Mouse (Mus musculus) monocyte, adult 2 months (primary cell): ENCODE measurements at regions not wholly inside any gene's neighbourhood (a gene's known extent, or its start where the extent isn't known, plus 50 kb on each side); places are given as distances from the start of the nearest gene placed in this dataset.
"Not testable (repeated sequence)": the region's sequence is repeated elsewhere in the genome, so short reads cannot be mapped to it uniquely, and the experiment has no call there.

Experiments used
- DNase-seq, 2 experiments: peaks; one replicate each; pipeline ENCODE4 v3.0.0; 2022; ENCODE audit warnings: low spot score in 2 of 2, low read depth in 1 of 2

DNA sequence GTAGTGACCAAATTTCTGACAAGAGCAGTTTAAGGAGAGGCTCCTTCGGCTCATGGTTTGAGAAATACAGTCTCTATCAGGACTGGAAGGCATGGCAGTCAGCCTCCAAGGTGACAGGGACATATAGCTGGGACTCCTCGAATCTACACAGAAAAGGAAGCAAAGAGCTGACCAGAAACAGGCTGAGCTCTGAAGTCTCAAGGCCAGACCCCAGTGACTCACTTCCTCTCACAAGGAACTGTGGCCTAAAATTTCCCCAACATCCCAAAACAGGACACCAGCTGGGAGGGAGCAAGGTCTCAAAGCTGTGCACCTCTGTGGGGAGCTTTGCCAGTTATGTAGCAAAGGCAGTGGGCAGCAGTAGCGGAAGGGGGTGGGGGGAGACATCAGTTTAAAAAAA lies 110.7 kb downstream of the Sox4 start:
- no peak for DNase-seq

DNA sequence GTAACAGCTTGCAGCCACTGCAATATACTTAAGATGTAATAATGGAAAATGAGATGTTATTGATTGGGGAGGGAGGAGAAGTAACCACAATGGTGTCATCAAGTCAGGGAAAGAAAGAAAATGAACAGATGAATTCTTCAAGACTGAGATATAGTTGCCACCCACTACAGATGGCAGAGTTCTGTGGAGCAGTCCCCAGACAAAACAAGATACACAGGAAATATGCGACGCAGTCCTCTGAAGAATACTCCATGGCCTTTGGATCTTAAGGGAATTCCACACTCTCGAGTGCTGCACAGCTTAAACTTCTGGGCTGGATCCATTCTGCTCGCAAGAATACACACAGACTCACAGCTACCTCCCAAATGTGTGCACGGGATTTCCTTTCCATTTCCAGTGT lies 113.4 kb downstream of the Sox4 start:
- no peak for DNase-seq

DNA sequence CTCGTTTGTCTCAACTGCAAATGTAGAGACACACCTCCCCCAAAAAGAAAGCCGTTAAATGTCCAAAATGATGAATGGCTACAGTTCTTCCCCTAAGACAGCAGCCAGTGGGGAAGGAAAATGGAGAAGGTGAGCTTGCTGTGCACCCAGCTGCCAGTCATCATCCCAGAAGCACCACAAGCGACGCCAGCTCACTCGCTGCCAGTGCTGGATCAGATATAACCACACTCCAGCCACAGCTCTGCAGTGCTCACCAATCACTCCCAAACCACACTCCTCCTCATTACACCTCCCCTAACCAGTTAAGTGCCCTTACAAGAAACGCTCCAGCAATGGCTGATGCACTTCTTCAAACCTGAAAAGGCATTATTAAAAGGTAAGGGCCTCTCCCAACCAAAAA lies 114.4 kb downstream of the Sox4 start:
- no peak for DNase-seq

DNA sequence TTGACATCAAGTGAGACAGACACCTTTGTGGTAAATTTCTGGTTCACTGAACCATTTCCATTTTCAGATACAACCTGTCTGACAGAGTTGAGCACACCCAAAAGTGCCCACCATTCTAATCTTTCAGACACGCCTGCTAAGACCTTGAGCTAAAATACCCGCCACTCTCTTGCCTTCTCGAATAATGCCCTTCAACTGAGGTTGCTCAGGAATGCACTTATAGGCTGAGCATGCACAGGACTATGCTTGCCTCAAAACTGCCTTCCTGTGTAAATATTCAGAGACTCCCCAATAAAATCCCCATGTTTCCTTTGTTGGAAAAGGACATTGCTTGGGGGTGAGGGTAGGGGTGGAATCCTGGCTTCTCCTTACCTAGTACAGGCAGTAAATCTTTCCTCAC lies 115.3 kb downstream of the Sox4 start:
- DNase-seq = no peak

DNA sequence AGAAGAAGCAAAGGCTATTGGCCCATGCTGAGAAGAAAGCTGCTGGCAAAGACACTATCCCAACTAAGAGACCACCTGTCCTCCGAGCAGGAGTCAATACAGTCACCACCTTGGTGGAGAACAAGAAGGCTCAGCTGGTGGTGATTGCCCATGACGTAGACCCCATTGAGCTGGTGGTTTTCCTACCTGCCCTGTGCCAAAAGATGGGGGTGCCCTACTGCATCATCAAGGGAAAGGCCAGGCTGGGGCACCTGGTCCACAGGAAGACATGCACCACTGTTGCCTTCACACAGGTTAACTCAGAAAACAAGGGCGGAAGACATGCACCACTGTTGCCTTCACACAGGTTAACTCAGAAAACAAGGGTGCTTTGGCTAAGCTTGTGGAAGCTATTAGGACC lies 116.3 kb downstream of the Sox4 start:
- DNase-seq = not testable (repeated sequence)

DNA sequence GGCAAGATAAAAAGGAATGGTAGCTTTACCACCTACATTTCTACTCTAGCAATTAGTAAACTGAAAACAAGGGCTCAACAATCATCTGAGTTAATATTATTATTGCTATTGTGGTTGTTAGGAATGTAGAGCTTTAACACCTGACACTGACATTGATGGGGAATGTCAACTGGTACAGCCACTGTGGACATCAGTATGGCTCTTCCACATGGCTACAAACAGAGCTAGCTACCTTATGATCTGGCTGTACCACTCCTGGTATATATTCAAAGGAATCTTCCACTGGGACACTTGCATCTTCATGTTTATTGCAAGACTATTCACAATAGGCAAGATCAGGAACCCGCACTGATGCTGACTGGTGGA lies 119.8 kb downstream of the Sox4 start:
- no peak for DNase-seq

DNA sequence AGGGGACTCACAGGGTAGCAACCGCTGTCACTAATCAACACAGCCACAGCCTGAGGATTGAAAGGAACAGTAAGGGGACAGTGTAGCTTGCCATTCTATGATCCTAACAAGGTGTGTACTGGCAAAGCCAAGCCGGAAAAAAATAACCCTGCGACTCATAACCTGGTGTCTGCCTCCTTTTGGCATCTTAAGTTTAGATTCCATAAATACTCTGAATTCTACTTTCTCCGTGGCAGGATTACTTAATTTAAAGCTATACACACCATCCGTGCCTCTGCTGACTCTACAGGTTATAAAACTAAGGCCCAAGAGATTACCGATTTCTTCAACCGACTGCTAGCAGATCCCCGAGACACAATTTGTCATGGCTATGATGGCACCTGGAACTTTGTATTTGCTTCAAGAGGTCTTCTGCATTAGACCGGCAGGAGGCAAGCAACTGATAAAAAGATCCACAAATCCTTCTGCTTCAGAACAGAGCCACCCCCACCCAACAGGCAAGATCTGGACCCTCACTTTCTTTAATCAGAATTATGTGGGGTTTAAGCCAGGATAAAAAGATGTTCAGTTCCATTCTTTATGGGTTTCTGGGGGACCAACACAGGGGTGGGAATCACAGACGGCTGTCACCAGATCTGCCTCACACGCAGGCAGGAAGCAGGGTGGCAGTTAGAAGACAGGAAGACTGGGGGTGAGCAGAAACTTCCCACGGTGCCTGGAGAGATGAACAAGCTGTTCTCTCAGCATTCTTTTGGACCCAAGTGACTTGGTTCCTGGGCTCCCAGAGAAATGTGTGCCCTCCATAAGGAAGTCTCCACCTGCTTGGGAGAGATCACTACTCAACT lies 120.4 kb downstream of the Sox4 start:
- DNase-seq = no peak

DNA sequence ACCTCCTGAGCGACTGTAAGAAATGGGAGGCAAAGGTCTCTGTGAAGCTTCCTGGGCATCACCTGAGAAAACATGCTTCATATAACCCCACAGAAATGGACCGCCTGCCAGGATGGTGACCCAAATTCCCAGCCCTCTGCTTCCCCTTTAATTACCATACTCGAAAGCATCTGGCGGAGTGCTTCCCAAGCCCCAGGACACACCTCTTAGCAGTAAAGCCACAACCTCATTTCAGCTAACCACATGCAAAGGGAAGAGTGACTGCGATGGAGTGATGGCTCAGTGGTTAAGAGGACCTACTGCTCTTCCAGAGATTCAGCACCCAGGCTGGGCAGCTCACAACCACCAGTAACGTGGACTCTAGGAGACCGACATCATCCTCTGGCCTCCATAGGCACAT lies 127.2 kb downstream of the Sox4 start:
- no peak for DNase-seq

DNA sequence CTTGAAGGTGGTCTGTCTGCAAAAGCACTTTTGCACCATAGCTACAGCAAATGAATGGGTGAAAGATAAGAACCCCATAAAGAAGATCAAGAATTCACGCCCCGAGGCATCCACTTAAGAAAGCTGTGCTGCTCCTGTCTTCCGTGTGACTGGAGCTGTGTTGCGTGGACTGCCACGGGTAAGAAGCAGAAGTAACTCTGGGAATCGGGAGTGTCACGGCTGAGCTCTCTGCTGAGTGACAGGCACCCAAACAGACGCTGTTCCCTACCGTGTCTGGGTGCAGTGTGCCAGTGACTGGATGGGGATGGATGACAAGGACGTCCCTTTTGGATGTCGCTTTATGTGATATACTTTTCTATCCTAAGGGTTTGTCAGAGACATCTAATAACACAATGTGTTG lies 129.5 kb downstream of the Sox4 start:
- DNase-seq = no peak

DNA sequence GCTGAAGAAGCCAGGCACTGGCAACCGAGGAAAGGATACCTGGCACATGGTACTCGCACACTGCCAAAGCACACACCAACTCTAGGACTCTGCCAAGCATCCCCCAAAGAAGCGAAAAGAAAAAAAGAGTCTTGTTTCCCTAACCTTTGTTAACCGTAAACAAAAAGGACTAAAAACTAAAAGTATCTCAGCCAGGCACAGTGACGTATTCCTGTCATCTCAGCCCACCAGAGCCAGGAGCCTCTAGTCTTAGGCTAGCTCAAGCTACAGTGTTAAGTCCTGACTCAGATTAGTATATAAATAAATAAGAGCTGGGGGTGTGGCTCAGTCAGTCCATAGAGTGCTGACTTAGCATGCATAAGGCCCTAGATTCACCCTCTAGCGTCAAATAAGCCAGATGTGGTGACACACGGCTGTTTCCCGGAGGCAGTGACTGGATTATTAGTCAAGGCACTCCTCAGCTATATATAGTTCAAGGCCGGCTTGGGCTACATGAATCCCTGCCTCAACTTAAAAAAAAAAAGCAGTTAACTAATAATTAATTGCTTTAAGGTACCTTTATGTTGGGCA lies 130.1 kb downstream of the Sox4 start:
- DNase-seq = no peak

DNA sequence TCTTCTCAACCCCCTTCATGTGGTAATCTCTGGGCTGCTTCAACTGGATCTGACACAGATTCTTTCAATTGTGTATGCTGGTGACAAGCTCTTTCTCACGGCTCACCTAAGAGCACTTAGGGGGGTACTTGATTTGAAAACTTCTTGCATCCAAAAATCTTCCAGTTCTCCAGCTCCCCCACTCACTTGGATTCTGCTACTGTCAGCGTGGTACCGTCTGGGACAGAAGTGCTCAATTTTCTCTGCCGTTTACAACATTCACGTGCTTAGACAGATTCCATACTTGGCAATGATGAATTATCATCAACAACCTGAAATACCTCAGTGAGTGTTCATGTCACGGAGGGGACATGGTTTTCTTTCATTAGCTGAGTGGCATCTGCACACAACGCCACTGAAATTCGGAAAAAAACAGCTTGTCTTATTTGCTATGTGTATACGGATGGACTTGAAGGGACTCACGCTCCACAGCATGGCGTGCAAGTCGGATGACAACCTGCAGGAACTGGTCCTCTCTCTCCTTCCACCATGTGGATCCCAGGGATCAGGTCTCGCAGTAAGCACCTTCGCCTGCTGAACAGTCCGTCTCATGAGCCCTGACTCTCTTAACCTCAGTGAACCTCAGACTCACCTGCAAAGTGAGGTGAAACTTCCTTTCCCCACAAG lies 132.5 kb downstream of the Sox4 start:
- DNase-seq = no peak

DNA sequence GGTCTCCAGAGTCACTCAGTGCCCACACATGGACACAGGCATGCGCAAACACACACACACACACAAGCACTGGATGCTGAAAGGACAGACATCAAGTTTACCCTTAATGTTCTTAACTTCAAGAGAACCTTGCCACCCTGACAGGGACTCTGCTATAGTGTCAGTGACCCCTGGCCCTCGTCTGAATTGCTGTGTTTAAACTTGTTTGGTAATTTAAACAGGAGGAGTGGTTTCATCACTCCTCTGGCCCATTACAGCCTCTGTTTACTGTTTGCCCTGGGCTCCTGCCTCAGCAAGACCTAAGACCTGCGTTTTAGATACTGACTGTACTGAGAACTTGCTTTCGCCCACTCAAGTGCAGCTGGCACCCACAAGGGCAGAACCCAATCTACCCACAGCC lies 139.4 kb downstream of the Sox4 start:
- no peak for DNase-seq

DNA sequence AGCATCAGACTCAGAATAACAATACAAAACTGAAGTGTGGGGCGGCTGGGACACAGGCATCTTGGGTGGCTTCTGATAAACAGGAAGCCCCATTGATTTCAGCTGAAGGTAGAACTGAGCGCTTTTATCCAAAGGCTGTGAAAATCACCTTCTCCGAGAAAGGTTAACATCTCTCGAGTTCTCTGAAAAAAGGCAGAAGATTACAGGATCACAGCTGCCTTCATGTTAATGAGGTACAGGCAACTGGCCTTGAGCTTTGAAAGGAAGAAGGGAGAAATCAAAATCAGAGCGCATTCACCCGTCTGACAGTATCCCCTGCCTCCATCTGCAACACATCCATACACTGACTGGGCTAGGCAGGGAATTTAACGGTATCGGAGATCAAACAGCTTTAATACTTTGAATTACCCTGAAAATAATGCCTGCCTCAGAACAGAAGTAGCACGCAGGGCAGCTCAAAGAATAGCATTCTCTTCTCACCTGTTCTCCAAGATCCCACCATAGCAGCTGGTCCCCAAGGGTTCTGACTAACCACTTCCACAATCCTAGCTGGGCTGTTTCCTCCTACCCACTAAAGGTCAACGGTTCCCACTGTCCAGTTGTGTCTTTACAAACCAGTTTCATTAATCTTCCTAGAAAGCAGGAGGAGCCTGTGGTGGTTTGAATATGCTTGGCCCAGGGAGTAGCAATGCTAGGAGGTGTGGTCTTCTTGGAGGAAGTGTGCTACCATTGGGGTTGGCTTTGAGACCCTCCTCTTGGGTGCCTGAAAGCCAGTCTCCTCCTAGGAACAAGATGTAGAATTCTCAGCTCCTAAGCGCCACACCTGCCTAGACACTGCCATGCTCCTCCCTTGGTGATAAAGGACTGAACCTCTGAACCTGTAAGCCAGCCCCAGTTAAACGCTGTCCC lies 141.6 kb downstream of the Sox4 start:
- no peak for DNase-seq

DNA sequence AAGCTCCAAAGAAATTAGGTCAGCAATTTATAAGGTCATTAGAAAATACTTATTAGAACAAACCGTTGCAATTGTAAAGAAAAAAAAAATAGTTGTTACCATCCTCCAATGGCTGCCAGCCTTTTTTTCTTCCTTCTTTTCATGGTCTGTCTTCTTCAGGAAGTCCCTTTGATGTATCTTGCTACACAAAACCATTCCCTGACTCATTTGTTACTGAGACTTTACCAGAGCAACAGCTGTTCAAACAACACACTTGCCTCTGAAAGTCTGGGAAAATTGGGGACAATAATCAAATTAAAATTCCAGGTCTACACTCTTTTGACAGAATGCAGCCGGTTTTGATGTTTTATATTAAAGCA lies 142.5 kb downstream of the Sox4 start:
- no peak for DNase-seq

DNA sequence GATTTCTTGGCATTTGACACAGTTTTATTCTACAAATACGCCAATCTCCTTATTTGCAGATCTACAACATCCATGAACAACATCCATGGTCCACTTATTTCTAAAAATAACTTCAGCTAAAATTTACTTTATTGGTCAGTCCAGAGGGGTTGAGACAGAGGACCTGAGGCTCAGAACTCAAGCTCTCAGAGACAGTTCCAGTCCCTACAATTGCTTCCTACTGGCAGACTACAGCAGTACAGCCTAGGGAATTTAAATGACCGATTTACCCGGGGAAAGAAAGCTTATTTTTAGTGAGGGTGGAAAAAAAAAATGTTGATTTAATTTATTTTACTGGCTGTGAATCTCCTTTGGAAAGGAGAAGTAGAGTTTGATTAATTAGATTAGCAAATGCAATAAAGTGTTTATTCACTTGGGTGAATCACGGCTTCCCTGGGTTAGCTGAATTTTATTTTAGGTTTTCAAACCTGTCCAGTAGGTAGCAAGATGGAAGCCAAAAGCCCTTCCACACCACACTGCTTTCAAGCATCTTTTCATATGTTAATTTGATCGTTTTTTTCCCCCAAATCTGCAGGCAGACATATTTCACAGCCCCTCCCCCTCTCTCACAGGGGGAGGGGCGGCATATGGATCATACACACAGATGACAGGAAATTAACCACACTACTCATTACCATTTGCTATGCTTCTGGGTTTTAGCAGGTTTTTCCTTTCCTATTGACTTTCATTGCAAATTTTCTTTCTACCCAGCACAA lies 143.0 kb downstream of the Sox4 start:
- DNase-seq = no peak

DNA sequence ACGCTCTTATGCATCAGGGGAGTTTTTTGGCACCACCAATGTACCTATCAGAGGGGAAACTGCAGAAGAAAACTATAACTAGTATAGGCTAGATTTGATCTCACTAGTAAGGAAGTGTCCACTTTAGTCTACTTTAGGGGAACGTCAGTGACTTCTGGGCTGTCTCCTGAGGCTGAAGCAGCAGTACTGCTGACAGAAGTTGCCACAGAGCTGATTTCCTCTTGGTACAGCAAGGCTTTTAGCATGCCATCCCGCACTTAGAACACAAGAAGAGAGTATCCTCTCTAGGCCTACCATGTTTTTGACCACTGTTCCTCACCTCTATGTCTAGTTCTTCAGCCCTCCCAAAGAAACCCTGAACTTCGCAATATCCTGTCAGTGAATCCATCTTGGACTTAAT lies 148.2 kb downstream of the Sox4 start:
- DNase-seq = no peak

DNA sequence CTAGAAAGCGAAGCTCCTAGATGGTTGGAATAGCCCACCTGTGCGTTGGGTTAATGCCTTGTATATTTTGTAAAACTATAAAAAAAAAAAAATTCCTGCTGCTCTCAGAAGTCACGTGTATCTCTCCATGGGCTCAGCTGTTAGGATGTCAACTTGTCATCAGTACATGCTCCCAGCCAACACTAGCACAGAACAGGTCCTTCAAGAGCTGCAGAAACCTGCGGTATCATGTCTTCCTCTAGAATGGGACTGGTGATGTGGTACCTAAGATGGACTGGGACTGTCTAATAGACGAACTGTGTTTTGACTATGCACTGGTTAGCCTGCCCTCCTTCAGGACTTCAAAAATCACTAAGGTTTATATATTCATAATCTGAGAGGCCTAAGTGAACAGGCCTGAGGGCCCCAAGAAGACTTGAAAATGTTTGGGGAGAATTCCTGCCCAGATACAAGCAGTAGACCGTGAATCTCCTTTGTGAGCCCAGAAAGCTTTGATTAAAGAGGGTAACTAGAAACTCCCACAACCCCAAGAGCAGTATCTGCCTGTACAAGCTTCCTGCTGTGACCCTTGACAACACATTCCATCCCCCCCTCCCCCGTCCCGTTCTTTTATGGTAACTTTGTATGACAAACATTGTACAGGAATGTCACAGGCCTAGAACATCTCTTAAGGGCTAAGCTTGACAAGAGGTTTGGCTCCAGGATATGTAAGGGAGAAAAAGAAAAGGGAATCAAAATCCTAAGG lies 152.1 kb downstream of the Sox4 start:
- no peak for DNase-seq

DNA sequence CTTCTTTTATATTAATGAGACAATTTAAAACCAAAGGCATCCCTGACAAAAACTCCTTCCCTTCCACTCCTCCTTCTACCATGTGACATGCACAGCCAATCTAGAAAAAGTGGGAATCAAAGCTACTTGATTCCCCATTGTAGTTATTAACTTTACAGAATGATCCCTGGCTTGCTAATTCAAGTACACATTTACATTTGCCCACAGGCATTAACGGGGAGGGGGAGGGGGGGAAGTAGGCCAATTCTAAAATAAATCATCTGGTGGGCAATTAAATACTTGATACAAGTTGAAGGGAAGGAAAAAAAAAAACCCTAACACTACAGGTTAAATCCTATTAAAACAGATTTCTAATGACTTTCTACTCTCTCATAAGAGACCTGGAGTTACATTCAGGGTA lies 152.8 kb downstream of the Sox4 start:
- DNase-seq = no peak

DNA sequence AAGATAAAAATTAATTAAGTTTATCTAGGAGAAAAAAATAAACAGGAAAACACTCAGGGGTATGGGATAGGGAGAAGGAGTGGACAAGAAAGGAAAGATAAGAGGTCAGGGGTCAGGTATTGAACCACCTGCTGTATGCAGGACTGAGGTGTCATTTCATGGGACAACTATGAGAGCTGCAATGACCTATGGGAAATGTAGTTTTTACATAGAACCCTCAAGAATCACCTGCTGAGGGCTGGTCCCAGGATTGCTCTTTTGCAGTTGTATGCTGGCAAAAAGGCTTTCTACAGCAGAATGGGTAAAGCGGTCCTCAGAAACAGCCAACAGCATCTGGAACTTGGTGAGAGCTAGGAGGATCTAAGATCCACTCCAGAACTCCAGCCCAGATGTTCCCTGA lies 154.0 kb downstream of the Sox4 start:
- DNase-seq = no peak
